Mouse (Mus musculus): ENCODE results near the gene Ttll8. TPM values are rescaled to one million over a fixed set of nuclear protein-coding genes. Genes with fewer than 3 reads are reported as not detected.

Ttll8 gene
- polyA plus RNA-seq, 1 experiment from 2014 or later: not detected

- no peak overlapping the region for H3K4me2 ChIP-seq
- WGBS: 84% methylated on average over 3 of the region's 3 CpGs
- no peaks in the 10 kb centered on the region for H3K9me3 ChIP-seq (ENCODE audit: low read depth, low read length)
- no peak overlapping the region for H3K4me3 ChIP-seq (ENCODE audit: low read depth, low read length)
- DNase-seq (no peak), ATAC-seq (ENCODE audit: insufficient read depth) (no peak)
- H3K36me3 ChIP-seq (ENCODE audit: insufficient read depth): no peaks in the 10 kb centered on the region
- no peaks in the 10 kb centered on the region for H3K27me3 ChIP-seq (ENCODE audit: insufficient read depth, low read length)
- no peak overlapping the region for H3K27ac ChIP-seq (ENCODE audit: low read depth)
- H3K9ac ChIP-seq: no peak overlapping the region
- H3K4me1 ChIP-seq (ENCODE audit: insufficient read depth): no peaks in the 10 kb centered on the region
- no peak for TF ChIP-seq CTCF (IDR thresholded peaks at IDR 0.05; ENCODE audit: low read depth)
Measured at GRCm38 (mm10) chr15:88874061-88874460, 80.2 kb downstream of the Ttll8 start.

- no peak for TF ChIP-seq CTCF (IDR thresholded peaks at IDR 0.05; ENCODE audit: low read depth)
- Histone ChIP-seq H3K9ac (no peak overlapping the region), H3K4me1 (ENCODE audit: insufficient read depth) (peaks cover 13% of the 10 kb centered on the region), H3K27ac (ENCODE audit: low read depth) (no peak overlapping the region), H3K36me3 (ENCODE audit: insufficient read depth) (peaks cover 16% of the 10 kb centered on the region), H3K9me3 (ENCODE audit: low read depth, low read length) (no peaks in the 10 kb centered on the region), H3K4me2 (no peak overlapping the region), H3K27me3 (ENCODE audit: insufficient read depth, low read length) (no peaks in the 10 kb centered on the region), H3K4me3 (ENCODE audit: low read depth, low read length) (no peak overlapping the region)
- DNase-seq (no peak), ATAC-seq (ENCODE audit: insufficient read depth) (no peak)
- 63% methylated on average over 5 of the region's 5 CpGs for WGBS
Measured at GRCm38 (mm10) chr15:88870418-88871185, 83.6 kb downstream of the Ttll8 start.

GRCm38 (mm10) chr15:88868024-88868742 lies 86.0 kb downstream of the Ttll8 start:
- Histone ChIP-seq H3K27ac (ENCODE audit: low read depth) (peak overlapping the region; percentile 77), H3K27me3 (ENCODE audit: insufficient read depth, low read length) (no peaks in the 10 kb centered on the region), H3K4me1 (ENCODE audit: insufficient read depth) (peaks cover 28% of the 10 kb centered on the region), H3K4me3 (ENCODE audit: low read depth, low read length) (no peak overlapping the region), H3K9ac (no peak overlapping the region), H3K4me2 (0 out of 2 replicates have a peak overlapping the region, but pooled peaks have one; percentile 12), H3K36me3 (ENCODE audit: insufficient read depth) (peaks cover 32% of the 10 kb centered on the region), H3K9me3 (ENCODE audit: low read depth, low read length) (no peaks in the 10 kb centered on the region)
- 84% methylated on average over 6 of the region's 6 CpGs for WGBS
- DNase-seq (peak; percentile 33), ATAC-seq (ENCODE audit: insufficient read depth) (no peak)
- no peak for TF ChIP-seq CTCF (IDR thresholded peaks at IDR 0.05; ENCODE audit: low read depth)

- H3K9me3 ChIP-seq (ENCODE audit: low read depth, low read length): no peaks in the 10 kb centered on the region
- no peak for ATAC-seq (ENCODE audit: insufficient read depth)
- H3K4me2 ChIP-seq: 0 out of 2 replicates have a peak overlapping the region, but pooled peaks have one; percentile 13
- no peak for TF ChIP-seq CTCF (IDR thresholded peaks at IDR 0.05; ENCODE audit: low read depth)
- no peak overlapping the region for H3K9ac ChIP-seq
- peak overlapping the region; percentile 77 for H3K27ac ChIP-seq (ENCODE audit: low read depth)
- H3K36me3 ChIP-seq (ENCODE audit: insufficient read depth): peaks cover 32% of the 10 kb centered on the region
- H3K4me1 ChIP-seq (ENCODE audit: insufficient read depth): peaks cover 28% of the 10 kb centered on the region
- H3K4me3 ChIP-seq (ENCODE audit: low read depth, low read length): no peak overlapping the region
- DNase-seq: peak; percentile 69
- no peaks in the 10 kb centered on the region for H3K27me3 ChIP-seq (ENCODE audit: insufficient read depth, low read length)
- 15% methylated on average over 5 of the region's 5 CpGs for WGBS
Measured at GRCm38 (mm10) chr15:88867368-88868023, 86.7 kb downstream of the Ttll8 start.

GRCm38 (mm10) chr15:88866934-88867356 lies 87.3 kb downstream of the Ttll8 start:
- TF ChIP-seq CTCF (IDR thresholded peaks at IDR 0.05; ENCODE audit: low read depth): no peak
- Histone ChIP-seq H3K9ac (no peak overlapping the region), H3K4me3 (ENCODE audit: low read depth, low read length) (no peak overlapping the region)

GRCm38 (mm10) chr15:88865888-88866695 lies 88.1 kb downstream of the Ttll8 start:
- WGBS: 61% methylated on average over 4 of the region's 4 CpGs
- H3K36me3 ChIP-seq (ENCODE audit: insufficient read depth): peaks cover 32% of the 10 kb centered on the region
- H3K9ac ChIP-seq: no peak overlapping the region
- ATAC-seq (ENCODE audit: insufficient read depth) (no peak), DNase-seq (no peak)
- TF ChIP-seq CTCF (IDR thresholded peaks at IDR 0.05; ENCODE audit: low read depth): no peak
- H3K4me3 ChIP-seq (ENCODE audit: low read depth, low read length): no peak overlapping the region
- H3K4me1 ChIP-seq (ENCODE audit: insufficient read depth): peaks cover 34% of the 10 kb centered on the region
- no peak overlapping the region for H3K27ac ChIP-seq (ENCODE audit: low read depth)
- H3K27me3 ChIP-seq (ENCODE audit: insufficient read depth, low read length): no peaks in the 10 kb centered on the region
- H3K4me2 ChIP-seq: no peak overlapping the region
- H3K9me3 ChIP-seq (ENCODE audit: low read depth, low read length): no peaks in the 10 kb centered on the region

More at GRCm38 (mm10) chr15:88866934-88867356, 87.3 kb downstream of the Ttll8 start:
- Histone ChIP-seq H3K4me1 (ENCODE audit: insufficient read depth) (peaks cover 28% of the 10 kb centered on the region), H3K9me3 (ENCODE audit: low read depth, low read length) (no peaks in the 10 kb centered on the region), H3K27ac (ENCODE audit: low read depth) (peak overlapping the region; percentile 77; the same call in 1 of the 2 replicates), H3K36me3 (ENCODE audit: insufficient read depth) (peaks cover 32% of the 10 kb centered on the region), H3K4me2 (0 out of 2 replicates have a peak overlapping the region, but pooled peaks have one; percentile 13), H3K27me3 (ENCODE audit: insufficient read depth, low read length) (no peaks in the 10 kb centered on the region)
- 37% methylated on average over 7 of the region's 7 CpGs for WGBS
- DNase-seq: no peak
- no peak for ATAC-seq (ENCODE audit: insufficient read depth)
